Mouse (Mus musculus) thymus, adult 18-20 months (tissue): ENCODE measurements around the gene Prkn.

Source experiments
- DNase-seq, 2 experiments: peaks; one replicate each; pipeline ENCODE4 v3.0.0; 2022; ENCODE audit warnings: mixed read lengths in 2 of 2

Prkn gene

DNA sequence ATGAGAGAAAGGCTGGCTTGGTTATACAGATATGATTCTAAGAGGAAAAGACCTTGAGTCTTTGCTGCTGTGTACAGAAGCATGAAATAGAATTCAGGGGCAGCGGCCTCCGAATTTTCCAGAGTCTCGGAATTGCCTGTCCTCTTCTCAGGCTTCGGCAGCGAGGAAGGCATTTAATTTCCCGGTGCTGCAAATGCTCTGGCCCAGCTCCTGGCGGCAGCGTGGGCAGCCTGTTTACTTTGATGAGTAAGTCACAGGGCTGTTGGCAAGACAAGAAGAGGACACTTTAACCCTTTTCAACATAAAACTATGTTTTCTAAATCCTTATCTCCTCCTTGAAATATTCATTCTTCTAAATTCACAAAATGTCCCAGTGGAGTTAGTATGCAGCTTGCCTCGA is 462.9 kb downstream of the Prkn start:
- no peak for DNase-seq

DNA sequence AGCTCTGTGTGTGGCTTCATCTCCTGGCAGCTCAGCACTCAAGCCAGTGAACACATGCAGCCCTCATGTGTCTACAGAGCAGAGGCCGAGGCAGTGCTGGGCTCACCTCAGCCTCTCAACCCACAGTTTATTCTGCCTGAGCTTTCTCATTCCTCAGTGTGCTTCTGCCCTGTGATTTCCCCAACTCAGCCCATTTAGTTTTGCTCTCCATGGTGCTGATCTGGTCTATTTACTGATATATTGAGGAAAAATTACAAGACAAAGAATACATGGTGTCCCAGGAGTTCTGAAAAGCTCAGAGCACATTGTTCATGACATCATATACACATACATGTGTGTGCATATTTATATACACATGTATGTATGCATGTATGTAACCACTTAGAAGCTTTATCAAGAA is 469.7 kb downstream of the Prkn start:
- no peak for DNase-seq

DNA sequence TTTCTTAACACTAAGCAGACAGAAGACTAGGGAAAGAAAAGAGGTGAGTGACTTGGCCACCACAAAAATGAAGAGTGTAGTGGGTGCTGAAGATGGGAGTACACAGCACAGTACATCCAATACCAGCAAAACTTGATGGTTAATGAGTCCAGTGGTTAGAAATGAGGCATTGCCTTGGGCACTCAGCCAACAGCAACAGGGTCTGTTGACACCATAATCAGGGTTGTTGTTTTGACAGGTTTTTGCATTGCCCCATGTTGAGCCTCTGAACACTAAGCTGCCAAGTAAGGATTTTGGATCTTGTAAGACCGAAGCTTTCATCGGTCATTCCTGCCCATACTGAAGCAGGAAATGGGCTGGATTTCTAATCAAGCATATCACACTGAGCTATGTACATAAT is 474.0 kb downstream of the Prkn start:
- no peak for DNase-seq

DNA sequence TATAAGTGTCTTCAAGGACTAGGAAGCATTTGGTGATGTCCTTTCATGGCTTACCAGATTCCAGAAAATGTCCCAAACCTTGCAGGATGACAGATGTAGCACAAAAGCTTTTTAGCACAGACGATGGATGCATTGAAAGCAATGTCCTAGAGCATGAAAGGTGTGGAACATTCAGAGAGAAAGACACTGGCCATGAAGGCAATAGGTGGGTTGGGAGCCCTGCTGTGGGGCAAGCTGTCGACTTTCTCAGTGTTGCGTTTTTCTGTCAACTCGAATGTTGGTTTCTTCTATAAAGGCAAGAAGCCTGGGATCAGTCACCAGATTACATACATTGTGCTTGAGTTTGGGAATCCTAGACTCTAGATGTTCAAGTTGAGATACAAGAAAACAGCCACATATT is 475.5 kb downstream of the Prkn start:
- no peak for DNase-seq

DNA sequence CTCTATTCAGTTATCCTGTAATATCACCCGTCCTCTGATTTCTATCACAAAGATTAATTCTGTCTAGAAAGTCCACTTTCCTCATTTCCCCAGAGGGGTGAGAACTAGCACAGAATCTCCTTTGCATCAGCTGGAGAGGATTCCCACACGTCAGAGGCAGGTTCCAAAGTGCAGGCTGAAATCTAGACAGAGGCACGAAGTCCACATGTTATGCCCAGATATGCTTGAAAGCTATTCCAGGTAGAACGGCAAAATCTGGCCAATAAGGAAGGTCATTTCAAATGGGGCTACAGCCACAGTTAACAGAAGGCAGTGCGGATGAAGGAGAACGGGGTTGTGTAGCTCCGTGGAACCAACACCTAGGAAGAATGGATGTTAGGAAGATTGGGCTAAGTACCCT is 478.8 kb downstream of the Prkn start:
- DNase-seq, result no peak

DNA sequence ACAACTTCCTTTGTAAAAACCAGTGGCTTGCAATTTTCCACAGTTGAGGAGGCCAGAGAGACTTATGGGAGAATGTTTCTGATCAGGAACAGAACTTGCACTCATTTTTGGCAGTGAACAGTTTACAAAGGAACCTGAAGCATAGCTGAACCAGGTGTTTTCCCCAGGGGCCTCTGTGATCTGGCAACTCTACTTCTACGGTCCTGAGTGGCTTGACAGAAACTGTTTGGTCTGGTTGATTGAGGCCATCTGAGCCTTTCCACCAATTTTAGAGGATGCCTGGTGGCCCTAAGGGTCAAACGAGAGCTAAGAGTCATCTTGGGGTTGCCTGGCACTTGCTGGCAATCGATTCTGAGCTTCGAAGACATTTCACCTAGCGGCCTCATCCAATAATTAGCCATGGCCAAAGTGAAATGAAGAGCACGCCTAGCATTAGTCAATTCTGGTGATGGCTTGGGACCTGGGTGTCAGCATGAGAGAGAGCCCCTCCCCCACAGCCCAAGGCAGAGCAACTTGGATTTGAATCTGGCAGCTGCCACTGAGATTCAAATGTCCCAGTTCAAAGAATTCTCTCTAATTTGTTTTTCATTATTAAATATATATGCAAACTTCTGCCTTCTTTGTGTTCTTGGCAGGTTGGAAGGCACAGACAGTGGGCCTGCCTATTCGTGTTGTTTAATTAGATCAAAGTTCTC is 479.6 kb downstream of the Prkn start:
- DNase-seq, result no peak

DNA sequence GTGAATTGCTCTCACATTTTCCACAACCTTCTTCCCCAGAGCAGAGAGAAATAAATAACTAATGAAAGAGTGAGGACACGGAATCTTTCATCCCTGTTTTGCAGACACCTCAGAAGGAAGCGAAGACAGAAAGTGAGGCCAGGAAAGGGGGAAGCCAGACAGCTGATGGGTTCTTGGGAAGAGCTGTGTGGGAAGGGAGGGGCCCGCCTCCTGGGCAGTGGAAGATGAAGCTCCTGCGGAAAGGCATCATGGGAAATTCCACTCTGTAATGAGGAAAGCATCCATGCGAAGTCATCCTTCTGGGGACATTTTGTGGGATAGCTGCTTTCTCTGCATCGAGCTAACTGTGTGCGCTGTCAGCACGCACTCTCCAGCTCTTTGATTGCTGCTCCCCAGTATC is 491.9 kb downstream of the Prkn start:
- DNase-seq, result no peak

DNA sequence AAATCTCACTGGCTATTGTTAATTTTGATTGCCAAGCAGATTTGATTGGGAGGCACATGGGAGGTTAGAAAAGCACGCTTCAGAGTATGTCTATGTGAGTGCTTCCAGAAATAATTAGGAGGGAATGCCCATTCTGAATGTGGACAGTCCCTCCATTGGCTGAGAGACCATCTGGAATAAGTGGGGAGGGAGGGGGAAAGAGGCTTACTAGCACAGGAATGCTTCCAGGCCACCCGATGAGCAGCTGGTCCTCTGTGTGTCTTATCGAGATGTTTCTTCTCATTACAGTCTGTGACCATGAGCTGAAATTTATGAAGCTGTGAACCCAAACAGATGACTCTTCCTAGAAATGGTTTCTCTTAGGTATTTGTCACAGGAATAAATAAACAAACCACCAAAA is 493.6 kb downstream of the Prkn start:
- DNase-seq, result no peak

DNA sequence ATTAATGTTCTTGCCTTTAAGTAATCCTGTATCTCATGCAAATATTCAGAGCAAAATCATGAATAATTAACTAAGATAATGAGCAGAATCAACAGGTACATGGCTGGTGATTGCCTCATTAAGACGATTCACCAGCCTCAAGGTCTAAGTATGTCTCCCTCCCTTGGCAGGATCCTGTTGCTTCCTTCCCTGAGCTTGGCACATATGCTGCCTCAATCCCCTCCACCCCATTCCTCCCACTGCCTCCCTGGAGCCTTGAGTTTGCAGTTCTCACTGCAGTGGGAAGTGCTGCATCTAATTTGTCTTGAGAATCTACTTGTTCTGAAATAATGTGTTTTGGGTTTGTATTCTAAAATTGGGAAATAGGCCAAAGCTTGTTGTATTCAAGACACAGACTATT is 496.0 kb downstream of the Prkn start:
- DNase-seq, result no peak

DNA sequence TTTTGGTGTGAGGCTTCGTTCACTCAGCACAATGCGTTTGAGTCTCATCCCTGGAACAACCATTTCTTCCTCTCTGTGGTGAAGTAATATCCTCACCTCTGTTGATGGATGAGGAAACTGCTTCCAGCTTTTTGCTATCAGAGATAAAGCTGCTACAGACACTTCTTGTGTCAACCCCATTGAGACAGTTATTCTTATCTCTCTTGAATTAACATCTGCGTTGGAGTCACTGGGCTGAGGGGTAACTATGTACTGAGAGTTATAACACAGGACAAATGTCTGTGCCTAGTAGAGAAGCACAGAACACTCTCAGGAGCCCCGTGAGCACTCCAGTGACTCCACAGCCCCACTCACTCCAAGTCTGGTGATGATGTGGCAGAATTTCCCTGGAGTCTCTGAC is 500.2 kb downstream of the Prkn start:
- no peak for DNase-seq

DNA sequence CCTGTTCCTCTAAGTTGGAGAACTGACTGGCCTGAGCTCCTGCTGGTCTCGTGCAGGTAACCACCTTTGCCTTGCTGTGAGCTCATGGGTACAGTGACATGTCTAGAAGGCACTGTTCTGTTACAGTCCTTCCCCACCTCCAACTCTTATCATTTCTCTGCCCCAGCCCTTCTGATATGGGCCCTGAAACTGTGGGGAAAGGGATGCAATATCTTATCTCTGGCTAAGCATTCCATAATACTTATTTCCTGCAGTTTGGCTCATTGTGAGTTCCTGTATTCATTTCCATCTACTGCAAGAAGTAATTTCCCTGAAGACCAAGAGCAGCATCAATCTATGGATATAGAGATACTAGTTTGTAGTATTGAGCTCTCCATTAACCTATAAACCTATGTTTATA is 506.1 kb downstream of the Prkn start:
- DNase-seq, result no peak

DNA sequence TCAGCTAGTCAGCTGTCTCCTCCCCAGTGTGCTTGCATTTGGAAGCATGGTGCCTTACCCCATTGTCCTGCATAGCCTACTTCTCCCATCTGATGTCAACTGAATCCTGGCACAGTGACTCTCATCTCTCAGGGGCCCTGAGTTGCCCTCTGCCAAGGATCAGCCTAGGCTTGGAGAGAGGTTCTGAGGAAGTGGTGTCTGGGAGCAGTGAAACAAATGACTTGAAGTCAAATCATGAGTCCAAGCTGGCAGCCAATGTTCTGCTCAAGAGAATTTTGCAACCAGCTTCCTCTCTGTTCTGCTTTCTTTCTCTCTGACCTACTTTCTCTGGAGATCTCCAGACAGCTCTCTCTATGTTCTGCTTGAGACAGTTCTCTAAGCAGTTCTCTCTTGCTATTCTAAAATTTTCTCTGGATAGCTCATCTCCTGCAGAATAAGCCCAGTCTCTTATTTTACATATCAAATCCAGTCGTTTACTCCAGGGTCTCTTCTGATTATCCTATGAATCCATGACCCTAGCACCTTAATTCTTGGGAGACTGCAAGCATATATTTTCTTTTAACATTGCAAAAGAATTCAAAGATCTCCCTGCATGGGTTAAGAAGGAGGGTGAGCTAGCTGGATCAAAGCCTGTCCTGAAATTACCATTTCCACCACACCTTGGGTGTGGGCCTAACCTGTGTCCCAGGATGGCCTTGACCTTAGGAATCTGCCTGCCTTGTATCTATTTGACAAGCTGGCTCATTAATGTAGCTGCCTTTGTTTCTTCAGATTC is 512.8 kb downstream of the Prkn start:
- DNase-seq, result no peak

DNA sequence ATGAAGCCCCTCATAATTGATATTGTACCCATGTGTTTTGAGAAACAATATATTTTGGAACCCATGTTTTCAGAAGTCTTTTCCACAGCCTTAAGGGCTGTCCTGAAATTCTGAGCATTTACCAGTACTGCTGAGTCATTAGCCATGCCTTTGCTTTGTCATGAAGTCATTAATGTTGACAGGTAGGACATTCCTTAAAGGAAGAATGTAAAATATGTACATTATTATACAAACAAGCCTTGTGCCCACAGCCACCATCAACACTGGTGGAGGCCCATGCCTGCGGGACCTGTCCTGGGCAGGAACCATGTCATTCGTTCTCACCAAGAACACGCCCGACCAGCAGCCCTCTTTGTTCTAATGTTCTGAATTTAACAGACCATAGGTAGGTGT is 513.4 kb downstream of the Prkn start:
- no peak for DNase-seq

DNA sequence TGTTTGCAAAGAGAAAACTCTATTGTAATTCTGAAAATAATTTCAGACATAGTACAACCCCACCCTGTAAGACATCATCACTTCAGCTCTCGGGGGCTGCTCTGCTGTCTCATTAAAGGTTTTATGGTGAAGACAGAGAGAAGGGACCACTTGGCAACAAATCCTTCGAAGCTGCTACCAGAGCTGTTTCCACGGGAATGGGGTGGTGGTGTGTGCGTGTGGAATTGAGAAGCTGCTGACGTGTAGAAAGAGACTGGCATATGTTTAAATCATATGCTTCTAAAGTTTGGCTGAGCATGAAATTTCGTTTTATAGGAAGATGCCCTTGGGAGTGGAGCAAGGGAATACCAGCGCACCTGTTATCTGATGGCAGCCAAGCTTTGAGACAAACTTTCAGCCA is 514.2 kb downstream of the Prkn start:
- DNase-seq, result no peak

DNA sequence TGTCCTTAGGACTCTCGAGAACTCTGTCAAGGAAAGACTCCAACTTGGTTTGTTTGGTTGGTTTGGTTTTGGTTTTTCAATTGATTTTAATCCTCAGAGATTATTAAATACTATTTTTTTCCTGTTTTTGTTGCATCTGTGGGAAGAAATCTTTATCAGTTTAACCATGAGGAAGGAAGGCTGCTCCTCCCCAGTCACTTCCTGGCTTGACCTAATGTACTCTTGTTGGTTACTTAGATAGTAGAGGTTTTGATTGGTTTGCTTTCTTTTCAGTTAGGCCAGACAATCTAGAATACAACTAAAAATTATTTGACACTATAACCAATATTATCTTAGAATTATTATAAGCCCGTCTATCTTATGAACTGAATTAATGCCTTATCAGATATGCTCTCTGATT is 535.3 kb downstream of the Prkn start:
- DNase-seq, result no peak

DNA sequence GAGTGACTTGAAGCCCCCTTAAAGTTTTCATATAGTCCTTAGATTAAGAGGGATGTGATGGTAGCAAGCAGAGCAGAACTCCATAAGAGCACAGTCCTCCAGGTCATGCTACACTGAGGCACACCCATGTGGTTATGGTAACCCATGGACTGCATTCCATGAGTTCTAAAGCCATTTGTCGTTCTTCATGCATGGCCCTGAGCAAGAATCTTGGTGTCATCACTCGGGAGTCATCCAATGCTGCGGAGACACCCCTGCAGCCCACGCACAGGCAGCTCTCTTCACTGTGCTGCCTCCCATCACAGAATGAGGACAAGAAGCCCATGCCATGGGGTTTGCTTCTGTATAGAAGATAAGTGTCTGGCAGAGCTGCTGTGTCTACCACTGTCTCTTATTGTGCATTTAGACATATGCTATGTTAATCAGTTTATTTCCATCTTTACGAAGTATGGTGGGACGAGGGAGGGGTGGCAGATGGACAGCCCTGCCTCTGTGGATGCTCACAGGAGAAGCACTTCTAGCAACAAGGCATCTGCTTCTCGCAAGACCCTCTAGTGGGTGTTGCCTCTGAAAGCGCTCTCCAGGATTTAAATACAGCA is 543.3 kb downstream of the Prkn start:
- DNase-seq, result no peak

DNA sequence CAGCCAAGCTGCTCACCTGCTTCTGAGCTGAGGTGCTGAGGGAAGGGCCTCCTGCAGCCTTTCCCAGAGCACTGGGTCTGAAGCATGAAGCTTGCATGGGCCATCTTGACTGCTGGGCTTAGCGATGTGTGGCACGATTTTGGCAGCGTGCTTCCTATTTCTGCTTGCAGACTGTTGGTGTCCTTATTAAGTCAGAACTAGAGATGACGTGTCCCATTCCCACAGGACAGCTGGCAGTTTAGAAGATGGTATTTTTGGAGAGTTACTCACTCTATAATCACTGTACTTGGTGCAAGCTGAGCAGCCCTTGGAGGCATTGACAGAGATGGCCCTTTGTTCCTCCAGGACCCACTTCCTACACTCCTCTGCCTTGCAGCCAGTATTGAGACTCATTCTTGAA is 545.1 kb downstream of the Prkn start:
- no peak for DNase-seq

DNA sequence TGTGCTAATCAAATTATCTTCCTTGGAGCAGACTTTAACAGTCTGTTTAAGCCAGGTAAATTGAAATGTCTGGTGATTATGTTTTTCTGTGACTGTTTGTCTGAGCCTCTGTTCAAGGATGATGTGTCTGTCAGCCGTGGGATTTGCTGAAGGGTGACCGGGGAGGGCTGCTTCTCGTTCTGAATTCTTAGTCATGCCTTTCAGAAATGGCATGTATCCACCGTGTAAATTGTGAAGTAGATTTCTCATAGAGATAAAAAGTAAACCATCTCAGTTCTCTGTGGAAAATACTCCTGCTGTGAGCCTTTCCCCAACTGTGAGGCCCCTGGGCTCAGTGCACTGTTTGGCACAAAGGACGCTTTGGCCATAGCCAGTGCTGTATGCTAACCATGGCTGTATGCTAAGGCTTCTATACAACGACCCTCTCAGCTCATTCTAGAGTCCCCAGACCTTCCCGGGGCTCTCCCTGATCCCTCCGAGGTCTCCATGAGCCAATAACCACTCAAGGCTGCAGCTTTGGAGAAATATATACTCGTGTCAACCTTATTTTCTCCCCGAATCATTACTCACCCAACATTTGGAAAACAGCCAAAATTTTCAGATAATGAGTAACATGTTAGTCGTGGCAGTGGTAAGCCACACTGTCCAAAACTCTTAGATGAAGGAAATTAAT is 552.6 kb downstream of the Prkn start:
- no peak for DNase-seq

DNA sequence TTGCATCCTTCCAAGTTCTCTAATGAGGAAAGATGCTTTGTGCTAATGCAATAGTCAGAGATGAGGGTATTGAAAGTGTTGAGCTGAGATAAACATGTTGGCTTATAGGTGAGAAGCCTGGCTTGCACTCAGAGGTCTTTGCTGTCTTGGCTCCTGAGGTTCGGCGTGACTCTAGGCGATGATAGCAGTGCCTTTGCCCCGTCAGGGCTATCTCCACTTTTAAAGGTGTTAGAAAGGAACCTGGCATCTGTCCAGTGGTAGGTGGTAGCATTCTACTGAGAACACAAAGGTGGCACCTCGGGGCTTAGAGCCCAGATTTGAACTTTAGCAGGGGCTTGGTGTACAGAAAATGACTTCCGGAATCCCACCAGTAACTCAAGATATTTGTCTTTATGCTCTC is 554.4 kb downstream of the Prkn start:
- no peak for DNase-seq

DNA sequence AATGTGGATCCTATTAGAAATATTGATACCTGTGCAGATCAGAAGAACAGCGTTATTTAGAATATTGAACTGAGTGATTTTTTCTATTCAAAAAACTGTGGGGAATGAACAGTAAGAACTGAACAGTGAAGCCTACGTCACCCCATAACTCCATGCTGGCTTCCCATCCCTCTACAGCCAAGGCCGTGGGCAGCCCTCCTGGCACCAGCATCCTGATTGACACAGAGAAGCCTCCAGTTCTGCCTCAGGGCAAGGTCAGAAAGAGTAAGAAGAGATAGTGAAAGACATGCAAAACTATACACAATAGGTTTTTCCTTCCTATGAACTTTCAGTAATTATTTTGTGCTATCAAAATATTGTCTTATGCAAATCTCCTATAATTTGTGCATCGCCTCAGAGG is 557.5 kb downstream of the Prkn start:
- DNase-seq, result no peak

DNA sequence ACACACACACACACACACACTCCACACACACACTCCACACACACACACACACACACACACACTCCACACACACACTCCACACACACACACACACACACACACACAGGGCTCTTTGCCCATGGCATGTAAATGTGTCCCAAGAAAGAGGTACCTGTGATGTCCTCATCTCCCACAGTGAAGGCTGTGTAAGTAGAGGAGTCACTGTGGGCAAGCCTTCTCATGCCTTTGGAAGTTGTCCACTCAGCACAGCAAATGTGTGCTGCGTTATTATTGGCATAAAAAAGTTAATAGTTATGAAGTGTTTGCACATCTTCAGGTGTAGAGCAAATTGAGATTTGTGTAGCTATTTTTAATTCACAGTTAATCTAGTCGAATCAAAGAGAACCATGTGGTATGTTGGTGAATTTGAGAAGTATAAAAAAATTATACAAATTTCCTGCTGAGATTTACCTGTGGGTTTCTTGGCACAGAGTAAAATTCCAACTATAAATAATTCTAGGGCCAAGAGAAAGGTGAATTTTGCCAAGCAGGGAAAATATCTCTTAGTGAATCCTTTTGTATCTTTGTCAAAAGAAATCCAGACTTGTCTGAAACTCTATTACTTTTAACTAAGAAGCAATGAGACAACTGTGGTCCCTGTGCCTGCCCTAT is 562.2 kb downstream of the Prkn start:
- no peak for DNase-seq

DNA sequence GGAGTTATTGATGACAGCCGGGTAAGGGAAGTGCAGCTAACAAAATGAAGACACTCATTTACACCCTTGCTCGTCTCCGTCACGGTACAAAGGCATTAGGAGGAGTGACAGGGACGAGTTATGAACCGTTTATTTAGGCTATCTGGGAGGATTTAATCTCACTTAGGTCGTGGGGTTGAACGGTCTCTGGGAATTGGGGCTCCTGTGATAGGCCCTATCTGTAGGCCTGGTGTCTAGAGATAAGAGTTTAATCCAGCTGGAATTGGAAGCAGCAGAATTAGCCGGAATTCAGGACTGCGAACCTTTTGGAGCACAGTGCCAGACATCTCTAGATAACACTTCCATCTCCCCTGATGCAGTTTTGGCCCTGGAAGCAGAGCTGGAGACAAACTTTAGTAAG is 571.2 kb downstream of the Prkn start:
- DNase-seq, result no peak

DNA sequence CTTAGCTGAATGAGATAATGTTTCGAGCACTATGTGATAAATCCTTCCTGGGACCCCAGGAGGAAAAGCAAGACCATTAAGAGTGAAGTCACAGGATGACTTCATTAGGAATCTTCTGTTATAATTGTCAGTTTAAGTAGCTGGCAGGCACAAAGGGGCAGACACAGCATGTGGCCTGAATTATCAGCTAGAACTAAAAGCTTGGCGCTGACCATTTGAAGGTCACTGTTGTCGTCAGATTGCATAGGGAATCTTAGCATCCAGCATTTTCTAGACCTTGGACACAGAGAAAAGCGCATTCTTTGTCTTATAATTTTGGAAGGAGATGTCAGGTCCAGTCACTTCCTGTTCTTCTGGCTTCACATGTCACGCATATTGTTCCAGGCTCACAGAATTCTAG is 573.5 kb downstream of the Prkn start:
- DNase-seq, result no peak
